Mouse (Mus musculus): Measurements from ENCODE around the gene Gm20388. TPM values are rescaled to one million over a fixed set of nuclear protein-coding genes. Genes with fewer than 3 reads are reported as not detected.

Gm20388 gene
- polyA plus RNA-seq, 1 experiment from 2014 or later = 1.7 TPM

GRCm38 (mm10) chr8:122573577-122573976 lies 2662.9 kb downstream of the Gm20388 start:
- Histone ChIP-seq H3K36me3 (peaks cover 66% of the 10 kb centered on the region), H3K27ac (peak overlapping the region; percentile 42; the same call in 1 of the 2 replicates), H3K4me1 (replicated peaks) (peaks cover 75% of the 10 kb centered on the region), H3K27me3 (ENCODE audit: insufficient read depth, poor library complexity, severe bottlenecking) (no peaks in the 10 kb centered on the region), H3K9me3 (no peaks in the 10 kb centered on the region), H3K4me3 (no peak overlapping the region)
- DNase-seq (ENCODE audit: low spot score) = no peak
- 70% methylated on average over 9 of the region's 9 CpGs for WGBS

GRCm38 (mm10) chr8:122574264-122574663 lies 2663.6 kb downstream of the Gm20388 start:
- H3K4me1 ChIP-seq (replicated peaks) = peaks cover 75% of the 10 kb centered on the region
- peak overlapping the region; percentile 67; the same call in 1 of the 2 replicates for H3K27ac ChIP-seq
- H3K27me3 ChIP-seq (ENCODE audit: insufficient read depth, poor library complexity, severe bottlenecking) = no peaks in the 10 kb centered on the region
- H3K36me3 ChIP-seq = peaks cover 61% of the 10 kb centered on the region
- H3K9me3 ChIP-seq = no peaks in the 10 kb centered on the region
- DNase-seq (ENCODE audit: low spot score) = no peak
- 0 out of 2 replicates have a peak overlapping the region, but pooled peaks have one; percentile 79 for H3K4me3 ChIP-seq
- WGBS = 60% methylated on average over 3 of the region's 3 CpGs

GRCm38 (mm10) chr8:122574667-122575251 lies 2664.1 kb downstream of the Gm20388 start:
- Histone ChIP-seq H3K4me3 (peak overlapping the region; percentile 79), H3K9me3 (no peaks in the 10 kb centered on the region), H3K4me1 (replicated peaks) (peaks cover 75% of the 10 kb centered on the region), H3K27me3 (ENCODE audit: insufficient read depth, poor library complexity, severe bottlenecking) (no peaks in the 10 kb centered on the region), H3K27ac (peak overlapping the region; percentile 67), H3K36me3 (peaks cover 56% of the 10 kb centered on the region)
- DNase-seq (ENCODE audit: low spot score) = no peak
- 47% methylated on average over 10 of the region's 10 CpGs for WGBS

- DNase-seq (ENCODE audit: low spot score) = no peak
- Histone ChIP-seq H3K9me3 (no peaks in the 10 kb centered on the region), H3K36me3 (peaks cover 50% of the 10 kb centered on the region), H3K27ac (peak overlapping the region; percentile 67; the same call in 1 of the 2 replicates), H3K27me3 (ENCODE audit: insufficient read depth, poor library complexity, severe bottlenecking) (no peaks in the 10 kb centered on the region), H3K4me1 (replicated peaks) (peaks cover 76% of the 10 kb centered on the region), H3K4me3 (peak overlapping the region; percentile 79)
- WGBS = 81% methylated on average over 8 of the region's 8 CpGs
Measured at GRCm38 (mm10) chr8:122575286-122575685, 2664.6 kb downstream of the Gm20388 start.

GRCm38 (mm10) chr8:122575735-122576647 lies 2665.3 kb downstream of the Gm20388 start:
- Histone ChIP-seq H3K27ac (peak overlapping the region; percentile 91), H3K27me3 (ENCODE audit: insufficient read depth, poor library complexity, severe bottlenecking) (no peaks in the 10 kb centered on the region), H3K4me3 (peak overlapping the region; percentile 79), H3K9me3 (no peaks in the 10 kb centered on the region), H3K4me1 (replicated peaks) (peaks cover 81% of the 10 kb centered on the region), H3K36me3 (peaks cover 43% of the 10 kb centered on the region)
- WGBS = 20% methylated on average over 21 of the region's 21 CpGs
- no peak for DNase-seq (ENCODE audit: low spot score)

GRCm38 (mm10) chr8:122576648-122577022 lies 2666.0 kb downstream of the Gm20388 start, which contains the start of gene Aprt:
Aprt (minus strand) TSS chr8:122576909.
- Histone ChIP-seq H3K27ac (peak within 1 kb of the TSS; percentile 91), H3K27me3 (ENCODE audit: insufficient read depth, poor library complexity, severe bottlenecking) (no peaks in the 10 kb centered on the region), H3K4me1 (replicated peaks) (peaks cover 82% of the 10 kb centered on the region), H3K9me3 (no peaks in the 10 kb centered on the region), H3K36me3 (peaks cover 37% of the 10 kb centered on the region), H3K4me3 (peak within 1 kb of the TSS; percentile 79)
- under 1% methylated on average over 39 of the region's 39 CpGs for WGBS
- DNase-seq (ENCODE audit: low spot score) = peak; percentile 92

- Histone ChIP-seq H3K4me1 (replicated peaks) (peaks cover 77% of the 10 kb centered on the region), H3K27me3 (ENCODE audit: insufficient read depth, poor library complexity, severe bottlenecking) (no peaks in the 10 kb centered on the region), H3K9me3 (no peaks in the 10 kb centered on the region), H3K4me3 (peak overlapping the region; percentile 79), H3K27ac (peak overlapping the region; percentile 91), H3K36me3 (peaks cover 32% of the 10 kb centered on the region)
- DNase-seq (ENCODE audit: low spot score) = no peak
- WGBS = 52% methylated on average over 10 of the region's 10 CpGs
Measured at GRCm38 (mm10) chr8:122577116-122577515, 2666.5 kb downstream of the Gm20388 start.

GRCm38 (mm10) chr8:122579196-122579595 lies 2668.6 kb downstream of the Gm20388 start:
- no peaks in the 10 kb centered on the region for H3K27me3 ChIP-seq (ENCODE audit: insufficient read depth, poor library complexity, severe bottlenecking)
- H3K4me3 ChIP-seq = no peak overlapping the region
- DNase-seq (ENCODE audit: low spot score) = no peak
- H3K36me3 ChIP-seq = peaks cover 12% of the 10 kb centered on the region; the same call in 1 of the 2 replicates
- H3K27ac ChIP-seq = no peak overlapping the region; the same call in 1 of the 2 replicates
- 35% methylated on average over 7 of the region's 7 CpGs for WGBS
- H3K4me1 ChIP-seq (replicated peaks) = peaks cover 60% of the 10 kb centered on the region
- H3K9me3 ChIP-seq = no peaks in the 10 kb centered on the region

GRCm38 (mm10) chr8:122580926-122581325 lies 2670.3 kb downstream of the Gm20388 start:
- DNase-seq (ENCODE audit: low spot score) = no peak
- no peak overlapping the region for H3K27ac ChIP-seq
- no peaks in the 10 kb centered on the region for H3K36me3 ChIP-seq
- H3K4me1 ChIP-seq (replicated peaks) = peaks cover 54% of the 10 kb centered on the region
- 73% methylated on average over 13 of the region's 15 CpGs for WGBS
- H3K4me3 ChIP-seq = no peak overlapping the region
- no peaks in the 10 kb centered on the region for H3K9me3 ChIP-seq
- no peaks in the 10 kb centered on the region for H3K27me3 ChIP-seq (ENCODE audit: insufficient read depth, poor library complexity, severe bottlenecking)

GRCm38 (mm10) chr8:122584981-122585380 lies 2674.3 kb downstream of the Gm20388 start:
- 87% methylated on average over 9 of the region's 9 CpGs for whole genome bisulfite sequencing
- DNase-seq (ENCODE audit: low spot score) = no peak
- no peak overlapping the region for H3K27ac ChIP-seq
- no peaks in the 10 kb centered on the region for H3K27me3 ChIP-seq (ENCODE audit: insufficient read depth, poor library complexity, severe bottlenecking)
- H3K4me1 ChIP-seq (replicated peaks) = peaks cover 26% of the 10 kb centered on the region
- H3K36me3 ChIP-seq = no peaks in the 10 kb centered on the region
- H3K4me3 ChIP-seq = no peak overlapping the region
- no peaks in the 10 kb centered on the region for H3K9me3 ChIP-seq

GRCm38 (mm10) chr8:122585411-122585891 lies 2674.8 kb downstream of the Gm20388 start:
- H3K27me3 ChIP-seq (ENCODE audit: insufficient read depth, poor library complexity, severe bottlenecking) = no peaks in the 10 kb centered on the region
- 70% methylated on average over 14 of the region's 14 CpGs for WGBS
- no peak overlapping the region for H3K27ac ChIP-seq
- no peak overlapping the region for H3K4me3 ChIP-seq
- DNase-seq (ENCODE audit: low spot score) = no peak
- H3K4me1 ChIP-seq (replicated peaks) = peaks cover 25% of the 10 kb centered on the region
- no peaks in the 10 kb centered on the region for H3K36me3 ChIP-seq
- no peaks in the 10 kb centered on the region for H3K9me3 ChIP-seq

GRCm38 (mm10) chr8:122586171-122586570 lies 2675.5 kb downstream of the Gm20388 start:
- Histone ChIP-seq H3K27ac (no peak overlapping the region), H3K9me3 (no peaks in the 10 kb centered on the region), H3K36me3 (no peaks in the 10 kb centered on the region), H3K27me3 (ENCODE audit: insufficient read depth, poor library complexity, severe bottlenecking) (no peaks in the 10 kb centered on the region), H3K4me1 (replicated peaks) (peaks cover 19% of the 10 kb centered on the region), H3K4me3 (no peak overlapping the region)
- 69% methylated on average over 7 of the region's 7 CpGs for WGBS
- no peak for DNase-seq (ENCODE audit: low spot score)

GRCm38 (mm10) chr8:122586749-122587148 lies 2676.1 kb downstream of the Gm20388 start:
- DNase-seq (ENCODE audit: low spot score) = no peak
- WGBS = 88% methylated on average over 10 of the region's 10 CpGs
- Histone ChIP-seq H3K36me3 (no peaks in the 10 kb centered on the region), H3K4me1 (replicated peaks) (peaks cover 20% of the 10 kb centered on the region), H3K4me3 (no peak overlapping the region), H3K9me3 (no peaks in the 10 kb centered on the region), H3K27ac (0 out of 2 replicates have a peak overlapping the region, but pooled peaks have one; percentile 16), H3K27me3 (ENCODE audit: insufficient read depth, poor library complexity, severe bottlenecking) (no peaks in the 10 kb centered on the region)

Data from hindbrain, embryonic 10.5 days (tissue).